Mouse (Mus musculus) limb, embryonic 12.5 days (tissue): ENCODE measurements at regions not wholly inside any gene's neighbourhood (a gene's known extent, or its start where the extent isn't known, plus 50 kb on each side); places are given as distances from the start of the nearest gene placed in this dataset.

Source experiments
- ATAC-seq: fragments of 200-750 bp; cut with Nextera tagmentation; 2 replicates; pipeline ENCODE4 v1.8.0; 2017; ENCODE audit warnings: low read depth, moderate TSS enrichment; ENCODE audit not compliant: insufficient number of reproducible peaks, insufficient read depth, low FRiP score, low TSS enrichment
- H3K27ac ChIP-seq: fragments of 300-500 bp; sonication (generic); 2 replicates; pipeline ENCODE4 v1.5.1; 2016; ENCODE audit warnings: mild to moderate bottlenecking, moderate library complexity
- H3K27me3 ChIP-seq: fragments of 300-500 bp; sonication (generic); 2 replicates; pipeline ENCODE4 v1.6.1; 2016; ENCODE audit warnings: mild to moderate bottlenecking, moderate library complexity
- H3K36me3 ChIP-seq: fragments of 300-500 bp; sonication (generic); 2 replicates; pipeline ENCODE4 v1.6.1; 2016; ENCODE audit warnings: mild to moderate bottlenecking, moderate library complexity
- H3K4me1 ChIP-seq: fragments of 300-500 bp; sonication (generic); replicated peaks from 2 replicates; pipeline ENCODE4 v1.6.1; 2016
- H3K4me2 ChIP-seq: fragments of 300-500 bp; sonication (generic); 2 replicates; pipeline ENCODE4 v1.6.1; 2016; ENCODE audit warnings: mild to moderate bottlenecking, moderate library complexity
- H3K4me3 ChIP-seq: fragments of 300-500 bp; sonication (generic); replicated peaks from 2 replicates; pipeline ENCODE4 v1.5.1; 2016; ENCODE audit warnings: mild to moderate bottlenecking
- H3K9ac ChIP-seq: fragments of 300-500 bp; sonication (generic); replicated peaks from 2 replicates; pipeline ENCODE4 v1.6.1; 2016; ENCODE audit warnings: mild to moderate bottlenecking, moderate library complexity
- H3K9me3 ChIP-seq: fragments of 300-500 bp; sonication (generic); 2 replicates; pipeline ENCODE4 v1.6.1; 2016; ENCODE audit warnings: mild to moderate bottlenecking, moderate library complexity
- WGBS: fragments of 180-500 bp; shearing (Covaris S2); methylation state at CpG from one replicate; pipeline ENCODE4 v1.1.7; 2016; 5-methylcytosine and 5-hydroxymethylcytosine counted together

DNA sequence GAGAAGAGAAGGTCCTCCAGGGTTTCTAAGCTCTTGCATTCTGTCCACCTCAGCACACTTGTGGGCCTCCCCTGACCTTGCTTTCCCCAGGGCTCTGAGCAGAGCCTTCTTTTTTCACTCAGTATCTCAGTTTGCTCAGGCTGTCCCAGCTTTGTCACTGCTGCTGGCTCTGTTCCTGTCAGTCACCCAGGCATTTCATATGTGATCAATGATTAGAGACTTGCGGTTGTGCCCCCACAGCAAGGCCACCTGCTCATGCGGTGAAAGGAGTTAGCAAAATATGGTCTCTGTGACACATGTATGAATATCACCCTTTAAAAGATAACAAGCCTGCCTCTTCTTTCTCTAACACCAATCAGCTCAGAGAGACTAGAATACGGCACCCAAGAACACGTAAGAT lies 265.6 kb upstream of the Jarid2 start:
- H3K27me3 ChIP-seq = no peaks in the 10 kb centered on the region
- 95% methylated on average over 4 of the region's 4 CpGs for WGBS
- no peak overlapping the region for H3K4me3 ChIP-seq
- no peak for ATAC-seq
- no peak overlapping the region for H3K9ac ChIP-seq
- peaks cover 8% of the 10 kb centered on the region; the same call in 1 of the 2 replicates for H3K4me1 ChIP-seq
- no peak overlapping the region for H3K4me2 ChIP-seq
- H3K36me3 ChIP-seq = no peaks in the 10 kb centered on the region
- H3K27ac ChIP-seq = no peak overlapping the region
- H3K9me3 ChIP-seq = 0 out of 2 replicates have a peak, but pooled peaks cover 4% of the 10 kb centered on the region

DNA sequence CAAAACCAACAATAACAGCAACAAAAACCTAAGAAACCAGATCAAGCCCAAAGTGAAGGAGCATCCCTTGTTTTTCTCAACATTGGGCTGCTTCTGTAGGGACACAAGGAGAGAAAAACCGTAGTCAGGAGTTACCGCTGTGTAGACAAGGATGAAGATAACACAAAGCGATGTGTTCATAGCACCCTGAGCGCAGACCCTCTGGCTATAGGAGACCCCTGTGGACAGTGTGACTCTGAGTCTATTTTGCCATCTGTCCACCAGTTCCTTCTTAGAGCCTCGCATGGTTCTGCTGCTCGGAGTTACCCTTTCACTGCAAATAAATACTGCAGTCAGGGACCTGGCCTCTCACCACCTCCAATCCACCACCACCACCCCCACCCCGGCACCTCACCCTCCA lies 263.7 kb upstream of the Jarid2 start:
- H3K4me3 ChIP-seq = no peak overlapping the region
- H3K9me3 ChIP-seq = 0 out of 2 replicates have a peak, but pooled peaks cover 4% of the 10 kb centered on the region
- H3K27ac ChIP-seq = no peak overlapping the region
- H3K4me2 ChIP-seq = no peak overlapping the region
- 68% methylated on average over 7 of the region's 7 CpGs for WGBS
- no peak overlapping the region for H3K9ac ChIP-seq
- no peak for ATAC-seq
- no peaks in the 10 kb centered on the region for H3K27me3 ChIP-seq
- H3K4me1 ChIP-seq = 0 out of 2 replicates have a peak, but pooled peaks cover 6% of the 10 kb centered on the region
- H3K36me3 ChIP-seq = no peaks in the 10 kb centered on the region

DNA sequence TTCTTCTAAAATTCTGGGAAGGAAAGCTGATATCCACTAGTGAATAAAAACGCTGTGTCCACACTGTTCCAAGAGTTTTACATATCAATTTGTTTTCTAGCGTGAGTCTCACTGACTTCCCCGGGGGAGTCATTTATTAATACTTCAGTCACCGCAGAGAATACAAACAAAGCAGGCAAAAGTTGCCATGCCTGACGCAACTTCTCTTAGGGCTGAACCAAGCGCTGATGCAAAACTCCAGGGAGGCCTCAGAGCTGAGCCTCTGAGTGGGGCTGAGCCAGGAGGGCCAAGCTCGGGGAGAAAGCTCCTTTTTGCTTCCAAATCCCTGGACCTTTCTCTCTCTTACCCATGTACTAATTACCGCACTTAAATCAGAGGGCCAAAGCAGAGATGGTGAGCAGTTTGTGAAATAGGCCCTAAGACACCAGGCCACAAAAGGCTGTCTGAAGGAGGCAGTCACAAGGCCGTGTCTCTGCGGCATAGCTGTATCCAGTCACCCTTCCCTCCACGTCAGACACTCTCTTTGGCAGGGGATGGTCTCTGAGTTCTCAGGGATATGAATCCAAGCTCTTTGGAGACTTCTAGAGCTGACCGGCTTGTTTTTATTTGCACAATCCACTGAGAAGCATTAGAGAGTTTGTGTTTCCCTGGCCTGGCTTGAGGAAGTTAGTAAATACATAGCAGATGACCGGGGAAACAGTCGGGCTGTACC lies 260.2 kb upstream of the Jarid2 start:
- Histone ChIP-seq H3K27ac (peak overlapping the region; percentile 41; the same call in 1 of the 2 replicates), H3K4me1 (peaks cover 14% of the 10 kb centered on the region), H3K27me3 (no peaks in the 10 kb centered on the region), H3K36me3 (no peaks in the 10 kb centered on the region), H3K4me2 (no peak overlapping the region), H3K4me3 (no peak overlapping the region), H3K9ac (no peak overlapping the region), H3K9me3 (no peaks in the 10 kb centered on the region)
- no peak for ATAC-seq
- 70% methylated on average over 14 of the region's 14 CpGs for WGBS

DNA sequence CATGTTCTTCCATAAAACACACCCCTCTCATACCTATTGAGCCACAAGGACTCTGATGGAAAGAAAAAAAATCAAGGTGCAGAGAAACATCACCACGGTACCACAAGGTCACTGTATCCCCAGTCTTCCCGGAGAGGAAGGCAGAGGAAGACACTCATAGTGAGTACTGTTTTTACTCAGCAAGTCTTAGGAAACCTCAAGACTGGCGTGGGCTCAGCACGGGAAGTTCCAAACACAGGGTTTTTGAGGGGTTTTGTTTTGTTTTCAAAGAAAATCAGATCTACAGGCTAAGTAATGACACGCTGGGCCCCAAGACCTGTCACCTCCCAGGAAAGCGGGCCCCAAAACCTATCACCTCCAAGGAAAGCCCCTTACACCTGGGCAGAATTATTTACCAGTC lies 259.6 kb upstream of the Jarid2 start:
- H3K9me3 ChIP-seq = no peaks in the 10 kb centered on the region
- H3K4me2 ChIP-seq = no peak overlapping the region
- 88% methylated on average over 6 of the region's 6 CpGs for WGBS
- no peaks in the 10 kb centered on the region for H3K36me3 ChIP-seq
- no peak overlapping the region for H3K27ac ChIP-seq
- no peaks in the 10 kb centered on the region for H3K27me3 ChIP-seq
- peaks cover 14% of the 10 kb centered on the region for H3K4me1 ChIP-seq
- H3K4me3 ChIP-seq = no peak overlapping the region
- H3K9ac ChIP-seq = no peak overlapping the region
- ATAC-seq = no peak

DNA sequence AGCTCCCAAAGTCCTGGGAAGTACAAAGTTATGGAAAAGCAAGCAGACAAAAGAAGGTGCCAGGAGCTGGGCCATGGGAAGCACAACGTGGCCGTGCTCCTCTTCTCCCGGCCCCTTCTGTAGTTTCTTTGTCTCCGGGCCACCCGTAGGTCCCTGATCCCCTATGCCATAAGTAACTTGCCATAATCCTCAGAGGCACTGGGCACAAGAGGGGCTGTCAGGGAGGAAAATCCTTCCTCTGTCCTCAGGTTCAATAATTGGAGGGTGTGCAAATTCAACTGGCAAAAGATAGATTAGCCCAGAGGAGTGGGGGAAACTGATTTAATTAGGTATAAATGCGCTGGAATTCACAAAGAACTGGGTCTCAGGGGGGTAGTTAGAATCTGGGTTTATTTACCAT lies 256.1 kb upstream of the Jarid2 start:
- H3K36me3 ChIP-seq = no peaks in the 10 kb centered on the region
- no peaks in the 10 kb centered on the region for H3K27me3 ChIP-seq
- no peak overlapping the region for H3K27ac ChIP-seq
- peaks cover 23% of the 10 kb centered on the region for H3K4me1 ChIP-seq
- no peaks in the 10 kb centered on the region for H3K9me3 ChIP-seq
- H3K9ac ChIP-seq = no peak overlapping the region
- ATAC-seq = no peak
- H3K4me2 ChIP-seq = no peak overlapping the region
- 47% methylated on average over 6 of the region's 6 CpGs for WGBS
- no peak overlapping the region for H3K4me3 ChIP-seq

DNA sequence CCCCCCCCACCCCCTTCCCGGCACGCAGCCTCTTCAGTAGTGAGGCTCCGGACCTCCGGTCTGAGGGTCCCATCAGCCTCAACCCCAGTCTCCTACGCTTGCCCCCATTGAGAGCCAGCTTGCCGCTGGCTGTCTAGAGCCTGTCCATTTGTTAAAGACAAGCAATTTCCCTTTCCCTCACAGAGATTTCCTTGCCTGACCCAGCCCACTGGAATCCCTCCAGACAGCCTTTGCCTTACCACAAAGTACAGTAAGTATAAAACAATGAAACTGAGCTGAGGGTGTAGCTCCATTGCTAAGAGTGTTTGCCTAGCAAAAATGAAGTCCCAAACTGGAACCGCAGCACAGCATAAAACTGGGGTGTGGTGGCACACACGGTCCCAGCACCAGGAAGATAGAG lies 252.4 kb upstream of the Jarid2 start:
- no peak for ATAC-seq
- Histone ChIP-seq H3K27ac (peak overlapping the region; percentile 56), H3K4me1 (peaks cover 26% of the 10 kb centered on the region), H3K9me3 (no peaks in the 10 kb centered on the region), H3K36me3 (no peaks in the 10 kb centered on the region), H3K27me3 (no peaks in the 10 kb centered on the region), H3K4me2 (no peak overlapping the region), H3K9ac (no peak overlapping the region), H3K4me3 (no peak overlapping the region)
- WGBS = 65% methylated on average over 8 of the region's 8 CpGs

DNA sequence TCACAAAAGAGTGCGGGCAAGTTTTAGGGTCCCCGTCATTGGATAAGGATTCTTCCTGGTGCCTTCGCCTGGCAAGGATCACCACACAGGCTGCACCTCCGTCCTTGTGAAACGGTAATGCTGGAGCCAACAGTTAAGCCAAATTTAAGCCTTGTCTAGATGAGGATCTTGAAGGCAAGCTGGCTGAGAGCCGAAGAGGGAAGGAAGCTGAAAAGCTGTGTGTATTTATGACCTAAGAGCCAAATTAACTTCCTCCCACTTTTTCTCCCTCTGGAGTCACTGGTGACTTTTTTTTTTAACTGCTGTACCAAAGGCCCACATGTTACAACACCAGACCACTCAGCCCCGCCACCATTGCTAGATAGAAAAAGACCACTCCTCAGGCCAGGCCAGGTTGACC lies 249.1 kb upstream of the Jarid2 start:
- Histone ChIP-seq H3K4me3 (no peak overlapping the region), H3K4me1 (peaks cover 30% of the 10 kb centered on the region), H3K27me3 (no peaks in the 10 kb centered on the region), H3K27ac (no peak overlapping the region), H3K4me2 (no peak overlapping the region), H3K9me3 (no peaks in the 10 kb centered on the region), H3K36me3 (no peaks in the 10 kb centered on the region), H3K9ac (no peak overlapping the region)
- WGBS = 76% methylated on average over 7 of the region's 7 CpGs
- no peak for ATAC-seq

DNA sequence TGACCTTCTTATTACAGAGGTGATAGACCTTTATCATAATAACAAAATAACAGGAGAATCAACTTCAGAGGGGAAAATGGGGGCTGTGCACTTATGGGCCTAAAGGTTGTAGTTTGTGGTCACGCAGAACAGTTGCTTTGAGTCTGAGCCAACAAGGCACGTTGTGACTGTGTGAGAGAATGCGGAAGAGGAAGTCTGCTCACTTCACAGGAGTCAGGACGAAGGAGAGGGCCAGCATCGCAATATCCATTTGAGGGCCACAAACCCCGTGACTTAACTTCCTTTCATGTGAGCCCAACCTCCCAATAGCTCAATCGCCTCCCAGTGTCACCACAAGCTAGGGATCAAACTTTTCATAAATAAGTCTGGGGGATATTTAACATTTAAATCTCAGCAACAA lies 246.6 kb upstream of the Jarid2 start:
- 88% methylated on average over 7 of the region's 7 CpGs for WGBS
- ATAC-seq = no peak
- Histone ChIP-seq H3K4me1 (peaks cover 25% of the 10 kb centered on the region), H3K9ac (no peak overlapping the region), H3K4me3 (no peak overlapping the region), H3K9me3 (no peaks in the 10 kb centered on the region), H3K4me2 (no peak overlapping the region), H3K27ac (no peak overlapping the region), H3K27me3 (no peaks in the 10 kb centered on the region), H3K36me3 (no peaks in the 10 kb centered on the region)

DNA sequence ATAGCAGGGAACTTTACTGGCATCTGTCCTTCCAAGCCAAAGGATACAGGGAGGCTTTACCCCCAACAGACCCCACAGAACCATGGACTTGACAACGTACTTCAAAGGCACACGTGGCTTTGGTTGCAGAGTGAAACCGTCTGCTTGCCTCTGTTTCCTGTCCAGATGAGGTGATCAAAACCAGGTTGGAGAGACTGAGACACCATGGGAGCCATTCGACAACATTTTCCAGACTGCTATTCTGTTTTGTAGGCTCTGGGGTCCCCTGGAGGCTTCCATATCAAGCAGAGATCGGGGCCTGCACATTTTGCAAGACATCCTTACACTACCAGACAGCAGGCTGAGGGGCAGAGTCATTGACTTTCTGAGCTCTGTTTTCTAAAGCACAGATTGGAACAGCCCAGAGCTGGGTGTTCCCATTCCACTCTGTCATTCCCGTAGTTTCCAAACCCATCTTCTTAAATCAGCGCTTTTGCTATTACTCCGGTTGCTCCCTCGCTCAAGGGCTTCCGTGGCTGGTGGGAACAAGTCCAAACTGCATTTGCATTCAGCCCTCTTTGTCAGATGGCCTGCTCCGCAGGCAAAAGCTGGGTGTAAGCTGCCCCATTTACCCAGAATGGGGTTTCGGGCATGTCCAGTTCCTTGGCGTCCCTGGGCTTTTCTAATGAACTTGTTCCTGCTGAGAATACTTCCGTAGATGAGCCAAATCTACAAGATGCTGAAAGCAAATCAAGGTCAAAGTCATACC lies 244.5 kb upstream of the Jarid2 start:
- peaks cover 25% of the 10 kb centered on the region for H3K4me1 ChIP-seq
- no peak overlapping the region for H3K9ac ChIP-seq
- peak overlapping the region; percentile 75 for H3K27ac ChIP-seq
- H3K9me3 ChIP-seq = no peaks in the 10 kb centered on the region
- WGBS = 44% methylated on average over 14 of the region's 14 CpGs
- H3K27me3 ChIP-seq = no peaks in the 10 kb centered on the region
- no peak for ATAC-seq
- no peak overlapping the region for H3K4me3 ChIP-seq
- no peaks in the 10 kb centered on the region for H3K36me3 ChIP-seq
- no peak overlapping the region for H3K4me2 ChIP-seq

DNA sequence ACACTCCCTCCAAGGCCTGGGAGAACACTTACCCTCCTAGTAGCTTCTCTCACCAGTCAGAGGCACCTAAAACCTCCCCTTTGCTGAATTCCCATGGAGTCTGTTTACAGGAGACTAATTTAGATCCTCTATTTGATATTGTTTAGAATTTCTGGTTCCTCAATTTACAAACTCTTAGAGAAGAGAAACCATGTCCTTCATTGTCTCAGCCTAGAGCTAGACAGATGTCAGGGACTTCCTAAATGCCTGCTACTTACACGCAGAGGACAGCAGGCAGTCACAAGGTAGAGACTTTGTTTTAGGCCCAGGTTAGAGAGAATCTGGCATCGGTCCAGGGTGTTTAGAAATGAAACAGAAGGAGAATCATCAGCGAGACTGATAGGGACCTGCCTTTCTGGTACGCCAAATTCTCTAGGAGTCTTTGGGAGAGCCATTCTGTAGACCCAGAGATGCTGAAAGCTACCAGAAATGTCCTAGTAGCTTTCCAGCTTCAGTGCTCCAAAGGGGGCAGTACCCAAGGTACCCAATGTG lies 238.3 kb upstream of the Jarid2 start:
- no peak overlapping the region for H3K4me2 ChIP-seq
- peaks cover 41% of the 10 kb centered on the region for H3K4me1 ChIP-seq
- H3K9me3 ChIP-seq = no peaks in the 10 kb centered on the region
- 83% methylated on average over 4 of the region's 4 CpGs for WGBS
- no peaks in the 10 kb centered on the region for H3K36me3 ChIP-seq
- H3K4me3 ChIP-seq = no peak overlapping the region
- H3K9ac ChIP-seq = no peak overlapping the region
- no peaks in the 10 kb centered on the region for H3K27me3 ChIP-seq
- no peak overlapping the region for H3K27ac ChIP-seq
- no peak for ATAC-seq

DNA sequence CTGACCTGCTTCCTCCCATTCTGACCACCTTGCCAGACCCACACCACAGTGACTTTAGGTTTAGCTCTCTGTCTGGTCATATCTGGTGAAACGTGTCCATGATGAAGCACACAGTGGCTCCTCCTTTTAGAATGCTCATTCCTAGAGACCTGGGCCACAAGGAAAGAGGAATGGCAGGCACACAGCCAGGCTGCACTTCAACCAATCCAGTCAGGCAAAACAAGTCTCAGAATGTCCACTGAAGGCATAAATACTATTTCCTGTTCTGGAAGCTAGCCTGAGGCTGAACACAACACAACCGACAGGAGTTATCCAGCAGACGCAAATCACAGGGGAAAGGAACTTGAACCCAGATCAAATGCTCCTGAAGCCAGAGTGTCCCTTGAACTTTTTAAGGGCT lies 235.4 kb upstream of the Jarid2 start:
- ATAC-seq = no peak
- no peaks in the 10 kb centered on the region for H3K36me3 ChIP-seq
- no peak overlapping the region for H3K9ac ChIP-seq
- H3K4me1 ChIP-seq = peaks cover 56% of the 10 kb centered on the region
- WGBS = 43% methylated on average over 3 of the region's 3 CpGs
- peak overlapping the region; percentile 50; the same call in 1 of the 2 replicates for H3K27ac ChIP-seq
- H3K4me2 ChIP-seq = no peak overlapping the region
- no peaks in the 10 kb centered on the region for H3K9me3 ChIP-seq
- H3K27me3 ChIP-seq = no peaks in the 10 kb centered on the region
- H3K4me3 ChIP-seq = no peak overlapping the region
